ENCODE assay signal across 1 mouse cellular context in the genomic region with DNA sequence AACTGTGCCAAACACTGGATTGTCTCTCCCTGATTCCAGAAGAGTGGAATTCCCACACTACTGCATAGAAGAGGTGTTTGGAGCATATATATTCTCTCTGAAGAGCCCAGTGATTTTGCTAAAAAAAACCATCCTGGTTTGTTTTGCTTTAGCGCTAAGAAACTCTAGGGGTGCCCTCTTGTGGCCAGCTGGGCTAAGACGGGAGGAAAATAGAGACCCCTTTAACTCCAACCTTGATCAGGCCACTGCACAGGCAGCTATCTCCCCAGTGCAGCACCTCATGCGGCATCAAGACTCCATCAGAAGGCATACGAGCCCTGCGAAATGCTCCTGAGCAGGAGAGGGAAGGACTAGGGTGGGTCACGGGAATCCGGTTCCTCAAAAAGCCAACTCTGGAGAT.
TF ChIP-seq lines count a peak whose summit lies in the region.

No protein-coding gene starts in this region.

TF ChIP-seq in CH12.LX, 34 proteins besides CTCF, POLR2A, EP300 and RAD21 (continued from another document):
- TF ChIP-seq POLR2AphosphoS2 (IDR thresholded peaks at IDR 0.05; ENCODE audit: low read depth, low read length) (no peak), CHD1 (IDR thresholded peaks at IDR 0.05; ENCODE audit: low read depth, low read length) (no peak), E2F4 (IDR thresholded peaks at IDR 0.05; ENCODE audit: insufficient replicate concordance, low read depth, low read length) (no peak), MAFK (IDR thresholded peaks at IDR 0.05; ENCODE audit: insufficient replicate concordance, low read length) (no peak), ZMIZ1 (IDR thresholded peaks at IDR 0.05; ENCODE audit: low read depth, low read length) (no peak), ELF1 (IDR thresholded peaks at IDR 0.05; ENCODE audit: low read depth, low read length) (no peak), TBP (conservative IDR thresholded peaks at IDR 0.05; ENCODE audit: low read depth, low read length) (0 out of 2 replicates have a peak, but pooled peaks have one; percentile 49), IRF4 (IDR thresholded peaks at IDR 0.05; ENCODE audit: low read depth, low read length) (peak; percentile 48; the same call in 1 of the 2 replicates), KAT2A (IDR thresholded peaks at IDR 0.05; ENCODE audit: insufficient replicate concordance, low read length) (no peak)
